Mouse (Mus musculus): ENCODE results near the gene Bsx. TPM values are rescaled to one million over a fixed set of nuclear protein-coding genes. Genes with fewer than 3 reads are reported as not detected.

Gene Bsx
- total RNA-seq, 1 experiment: not detected

- no peak overlapping the region for H3K9ac ChIP-seq (ENCODE audit: insufficient read depth, low read depth, low read length, poor library complexity, severe bottlenecking)
- in situ Hi-C loops (cut with MboI; ENCODE audit: low sequenced_read_pairs in 2 of 2, unreplicated experiment in 2 of 2): no loop called here
- no peaks in the 10 kb centered on the region for H3K4me1 ChIP-seq (ENCODE audit: control insufficient read depth in 2 of 2, insufficient read depth in 2 of 2, low read length in 2 of 2, poor library complexity in 1 of 2)
- no peaks in the 10 kb centered on the region for H3K36me3 ChIP-seq (ENCODE audit: control insufficient read depth, insufficient read depth, low read length, poor library complexity, severe bottlenecking)
- no peaks in the 10 kb centered on the region for H3K9me3 ChIP-seq (ENCODE audit: control insufficient read depth, insufficient read depth, low read depth, low read length)
- no peak overlapping the region for H3K4me3 ChIP-seq (ENCODE audit: insufficient read depth in 1 of 2, low read depth in 1 of 2, low read length in 2 of 2, poor library complexity in 1 of 2, severe bottlenecking in 1 of 2)
- TF ChIP-seq MAFK (IDR thresholded peaks at IDR 0.05; ENCODE audit: insufficient read depth, low read depth, low read length) (no peak), ZNF384 (IDR thresholded peaks at IDR 0.05; ENCODE audit: low read depth, low read length) (no peak), HCFC1 (IDR thresholded peaks at IDR 0.05; ENCODE audit: borderline replicate concordance, insufficient read depth, low read length) (no peak), CHD2 (IDR thresholded peaks at IDR 0.05; ENCODE audit: low read depth, low read length) (no peak), ZC3H11A (IDR thresholded peaks at IDR 0.05; ENCODE audit: borderline replicate concordance, low read depth, low read length) (no peak)
- H3K27ac ChIP-seq (ENCODE audit: insufficient read depth, low read depth, low read length, poor library complexity, severe bottlenecking): no peak overlapping the region
- DNase-seq (ENCODE audit: low read depth, low spot score): no peak
Observed at GRCm38 (mm10) chr9:40885669-40886068, 11.7 kb downstream of the Bsx start.

- no peak overlapping the region for H3K4me3 ChIP-seq (ENCODE audit: insufficient read depth in 1 of 2, low read depth in 1 of 2, low read length in 2 of 2, poor library complexity in 1 of 2, severe bottlenecking in 1 of 2)
- H3K4me1 ChIP-seq (ENCODE audit: control insufficient read depth in 2 of 2, insufficient read depth in 2 of 2, low read length in 2 of 2, poor library complexity in 1 of 2): no peaks in the 10 kb centered on the region
- no peaks in the 10 kb centered on the region for H3K9me3 ChIP-seq (ENCODE audit: control insufficient read depth, insufficient read depth, low read depth, low read length)
- H3K9ac ChIP-seq (ENCODE audit: insufficient read depth, low read depth, low read length, poor library complexity, severe bottlenecking): no peak overlapping the region
- no peak overlapping the region for H3K27ac ChIP-seq (ENCODE audit: insufficient read depth, low read depth, low read length, poor library complexity, severe bottlenecking)
- TF ChIP-seq ZNF384 (IDR thresholded peaks at IDR 0.05; ENCODE audit: low read depth, low read length) (no peak), ZC3H11A (IDR thresholded peaks at IDR 0.05; ENCODE audit: borderline replicate concordance, low read depth, low read length) (no peak), CHD2 (IDR thresholded peaks at IDR 0.05; ENCODE audit: low read depth, low read length) (no peak), HCFC1 (IDR thresholded peaks at IDR 0.05; ENCODE audit: borderline replicate concordance, insufficient read depth, low read length) (no peak), MAFK (IDR thresholded peaks at IDR 0.05; ENCODE audit: insufficient read depth, low read depth, low read length) (no peak)
- no peak for DNase-seq (ENCODE audit: low read depth, low spot score)
- in situ Hi-C loops (cut with MboI; ENCODE audit: low sequenced_read_pairs in 2 of 2, unreplicated experiment in 2 of 2): no loop called here
- no peaks in the 10 kb centered on the region for H3K36me3 ChIP-seq (ENCODE audit: control insufficient read depth, insufficient read depth, low read length, poor library complexity, severe bottlenecking)
Observed at GRCm38 (mm10) chr9:40889389-40889788, 15.5 kb downstream of the Bsx start.

GRCm38 (mm10) chr9:40892456-40892855 lies 18.5 kb downstream of the Bsx start:
- in situ Hi-C loops (cut with MboI; ENCODE audit: low sequenced_read_pairs in 2 of 2, unreplicated experiment in 2 of 2): no loop called here
- Histone ChIP-seq H3K27ac (ENCODE audit: insufficient read depth, low read depth, low read length, poor library complexity, severe bottlenecking) (no peak overlapping the region), H3K9me3 (ENCODE audit: control insufficient read depth, insufficient read depth, low read depth, low read length) (no peaks in the 10 kb centered on the region), H3K4me3 (ENCODE audit: insufficient read depth in 1 of 2, low read depth in 1 of 2, low read length in 2 of 2, poor library complexity in 1 of 2, severe bottlenecking in 1 of 2) (no peak overlapping the region), H3K4me1 (ENCODE audit: control insufficient read depth in 2 of 2, insufficient read depth in 2 of 2, low read length in 2 of 2, poor library complexity in 1 of 2) (no peaks in the 10 kb centered on the region), H3K9ac (ENCODE audit: insufficient read depth, low read depth, low read length, poor library complexity, severe bottlenecking) (no peak overlapping the region), H3K36me3 (ENCODE audit: control insufficient read depth, insufficient read depth, low read length, poor library complexity, severe bottlenecking) (no peaks in the 10 kb centered on the region)
- no peak for TF ChIP-seq CHD2 (IDR thresholded peaks at IDR 0.05; ENCODE audit: low read depth, low read length)
- no peak for TF ChIP-seq ZC3H11A (IDR thresholded peaks at IDR 0.05; ENCODE audit: borderline replicate concordance, low read depth, low read length)
- no peak for TF ChIP-seq ZNF384 (IDR thresholded peaks at IDR 0.05; ENCODE audit: low read depth, low read length)
- TF ChIP-seq HCFC1 (IDR thresholded peaks at IDR 0.05; ENCODE audit: borderline replicate concordance, insufficient read depth, low read length): no peak
- TF ChIP-seq MAFK (IDR thresholded peaks at IDR 0.05; ENCODE audit: insufficient read depth, low read depth, low read length): no peak
- DNase-seq (ENCODE audit: low read depth, low spot score): no peak

- no peak for DNase-seq (ENCODE audit: low read depth, low spot score)
- in situ Hi-C loops (cut with MboI; ENCODE audit: low sequenced_read_pairs in 2 of 2, unreplicated experiment in 2 of 2): no loop called here
- no peak overlapping the region for H3K27ac ChIP-seq (ENCODE audit: insufficient read depth, low read depth, low read length, poor library complexity, severe bottlenecking)
- no peak overlapping the region for H3K4me3 ChIP-seq (ENCODE audit: insufficient read depth in 1 of 2, low read depth in 1 of 2, low read length in 2 of 2, poor library complexity in 1 of 2, severe bottlenecking in 1 of 2)
- TF ChIP-seq MAFK (IDR thresholded peaks at IDR 0.05; ENCODE audit: insufficient read depth, low read depth, low read length) (no peak), CHD2 (IDR thresholded peaks at IDR 0.05; ENCODE audit: low read depth, low read length) (no peak), HCFC1 (IDR thresholded peaks at IDR 0.05; ENCODE audit: borderline replicate concordance, insufficient read depth, low read length) (no peak), ZNF384 (IDR thresholded peaks at IDR 0.05; ENCODE audit: low read depth, low read length) (no peak), ZC3H11A (IDR thresholded peaks at IDR 0.05; ENCODE audit: borderline replicate concordance, low read depth, low read length) (no peak)
- no peaks in the 10 kb centered on the region for H3K9me3 ChIP-seq (ENCODE audit: control insufficient read depth, insufficient read depth, low read depth, low read length)
- H3K4me1 ChIP-seq (ENCODE audit: control insufficient read depth in 2 of 2, insufficient read depth in 2 of 2, low read length in 2 of 2, poor library complexity in 1 of 2): no peaks in the 10 kb centered on the region
- no peak overlapping the region for H3K9ac ChIP-seq (ENCODE audit: insufficient read depth, low read depth, low read length, poor library complexity, severe bottlenecking)
- H3K36me3 ChIP-seq (ENCODE audit: control insufficient read depth, insufficient read depth, low read length, poor library complexity, severe bottlenecking): no peaks in the 10 kb centered on the region
Observed at GRCm38 (mm10) chr9:40907413-40907812, 33.5 kb downstream of the Bsx start.

GRCm38 (mm10) chr9:40908411-40908810 lies 34.5 kb downstream of the Bsx start:
- DNase-seq (ENCODE audit: low read depth, low spot score): no peak
- in situ Hi-C loops (cut with MboI; ENCODE audit: low sequenced_read_pairs in 2 of 2, unreplicated experiment in 2 of 2): no loop called here
- Histone ChIP-seq H3K4me3 (ENCODE audit: insufficient read depth in 1 of 2, low read depth in 1 of 2, low read length in 2 of 2, poor library complexity in 1 of 2, severe bottlenecking in 1 of 2) (no peak overlapping the region), H3K36me3 (ENCODE audit: control insufficient read depth, insufficient read depth, low read length, poor library complexity, severe bottlenecking) (no peaks in the 10 kb centered on the region), H3K9ac (ENCODE audit: insufficient read depth, low read depth, low read length, poor library complexity, severe bottlenecking) (no peak overlapping the region), H3K27ac (ENCODE audit: insufficient read depth, low read depth, low read length, poor library complexity, severe bottlenecking) (no peak overlapping the region), H3K9me3 (ENCODE audit: control insufficient read depth, insufficient read depth, low read depth, low read length) (no peaks in the 10 kb centered on the region), H3K4me1 (ENCODE audit: control insufficient read depth in 2 of 2, insufficient read depth in 2 of 2, low read length in 2 of 2, poor library complexity in 1 of 2) (no peaks in the 10 kb centered on the region)
- TF ChIP-seq HCFC1 (IDR thresholded peaks at IDR 0.05; ENCODE audit: borderline replicate concordance, insufficient read depth, low read length): no peak
- TF ChIP-seq ZNF384 (IDR thresholded peaks at IDR 0.05; ENCODE audit: low read depth, low read length): no peak
- TF ChIP-seq CHD2 (IDR thresholded peaks at IDR 0.05; ENCODE audit: low read depth, low read length): no peak

All from ES-E14 (cell line).